Mouse (Mus musculus) olfactory bulb, adult 2 months (tissue): ENCODE results near the gene Nrgn.

Experiments used
- CTCF ChIP-seq: fragments of 200-500 bp; IDR thresholded peaks from 2 replicates; pipeline ENCODE4 v1.5.1; 2012; ENCODE audit warnings: low read depth, mild to moderate bottlenecking, low read length, moderate library complexity; ENCODE audit not compliant: insufficient read depth
- POLR2A ChIP-seq: fragments of 200-500 bp; IDR thresholded peaks from 2 replicates; pipeline ENCODE4 v1.6.1; 2012; ENCODE audit warnings: mild to moderate bottlenecking, low read depth, low read length, moderate library complexity; ENCODE audit not compliant: insufficient read depth

- TF ChIP-seq CTCF = no peak
- TF ChIP-seq POLR2A = no peak
These were observed 10.7 kb downstream of the Nrgn start for GRCm38 (mm10) chr9:37541851-37542642.
